Comparison of ENCODE assay signal across 9 mouse cellular contexts in the genomic region with DNA sequence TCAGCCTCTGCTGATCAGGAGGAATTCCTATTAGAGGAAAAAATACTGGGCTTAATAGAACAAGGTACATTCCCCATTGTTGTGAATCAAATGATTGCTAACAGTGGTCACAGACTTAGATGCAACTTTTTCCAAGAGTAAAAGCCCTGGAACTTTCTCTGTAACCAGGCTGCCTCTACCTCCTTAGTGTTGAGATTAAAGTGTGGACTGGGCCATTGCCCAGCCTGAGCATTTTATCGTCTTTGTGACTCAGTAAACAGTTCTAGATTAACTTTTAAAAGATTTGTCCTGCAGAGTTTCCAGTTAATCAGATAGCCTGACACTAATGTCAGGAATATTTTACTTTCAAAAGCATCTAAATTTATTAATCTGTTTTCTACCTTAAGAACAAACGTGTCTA. TPM values are rescaled to one million over a fixed set of nuclear protein-coding genes. Genes with fewer than 3 reads are reported as not detected.
DNase-seq lines count a peak whose midpoint lies in the region; ATAC-seq and TF ChIP-seq lines count a peak whose summit lies in the region.
"Had no signal": no experiment of that assay in that cellular context is flagged by ENCODE, and none has a peak within 500 bp of the region (broad histone marks: within the 10 kb centered on the region; RNA-seq: fewer than 3 reads in every experiment).

No protein-coding gene starts in this region.

- no peaks in the 10 kb centered on the region for H3K27me3 ChIP-seq in heart, embryonic 13.5 days (replicated peaks)
- H3K27me3 ChIP-seq in ES-Bruce4 (ENCODE audit: control insufficient read depth, insufficient read depth, low read length, poor library complexity, severe bottlenecking): no peaks in the 10 kb centered on the region
- H3K27me3 ChIP-seq in forebrain, postnatal 0 days (ENCODE audit: insufficient read depth, low read length): no peaks in the 10 kb centered on the region
- H3K27me3 ChIP-seq in liver, postnatal 0 days (ENCODE audit: insufficient read depth, low read length): no peaks in the 10 kb centered on the region

- no peak for ATAC-seq in heart, embryonic 13.5 days (ENCODE audit: extremely low read depth, insufficient number of reproducible peaks, low FRiP score, low TSS enrichment)
- ATAC-seq in forebrain, postnatal 0 days: no peak
- ATAC-seq in liver, postnatal 0 days: no peak

- peak overlapping the region; percentile 85 for H3K4me2 ChIP-seq in heart, embryonic 13.5 days
- peak overlapping the region; percentile 56 for H3K4me2 ChIP-seq in forebrain, postnatal 0 days (ENCODE audit: low read depth)
- H3K4me2 ChIP-seq in liver, postnatal 0 days (ENCODE audit: low read depth, low read length): peak overlapping the region; percentile 81

- WGBS in heart, embryonic 13.5 days: 17% methylated on average over 2 of the region's 2 CpGs
- 24% methylated on average over 2 of the region's 2 CpGs for WGBS in forebrain, postnatal 0 days
- 6% methylated on average over 2 of the region's 2 CpGs for WGBS in liver, postnatal 0 days (ENCODE audit: insufficient replicate concordance)

- TF ChIP-seq POLR2A in ES-Bruce4 (IDR thresholded peaks at IDR 0.05; ENCODE audit: insufficient read depth, low read length): no peak

- peak overlapping the region; percentile 78 for H3K27ac ChIP-seq in heart, embryonic 13.5 days (replicated peaks)
- H3K27ac ChIP-seq in ES-Bruce4 (ENCODE audit: insufficient read depth, low read length): peak overlapping the region; percentile 81
- no peak overlapping the region for H3K27ac ChIP-seq in forebrain, postnatal 0 days (ENCODE audit: low read depth, low read length)
- H3K27ac ChIP-seq in liver, postnatal 0 days (ENCODE audit: low read depth): peak overlapping the region; percentile 70; the same call in 1 of the 2 replicates

- no peak for DNase-seq in heart, adult 9 months (ENCODE audit: low spot score in 2 of 2)
- no peak for DNase-seq in forebrain, postnatal 0 days
- DNase-seq in liver, postnatal 0 days: no peak
- no peak for DNase-seq in adrenal gland, postnatal 36 days
- no peak for DNase-seq in layer of hippocampus, adult 8-10 months (ENCODE audit: low spot score in 2 of 2)
- no peak for DNase-seq in kidney, postnatal 36 days
- DNase-seq: thymus, postnatal 4 days had no signal

- no peaks in the 10 kb centered on the region for H3K9me3 ChIP-seq in heart, embryonic 13.5 days
- H3K9me3 ChIP-seq in ES-Bruce4 (replicated peaks; ENCODE audit: control insufficient read depth, insufficient read depth, low read length, poor library complexity, severe bottlenecking): no peaks in the 10 kb centered on the region
- H3K9me3 ChIP-seq in forebrain, postnatal 0 days (ENCODE audit: low read length): no peaks in the 10 kb centered on the region
- H3K9me3 ChIP-seq in liver, postnatal 0 days (ENCODE audit: low read length): no peaks in the 10 kb centered on the region

- no peak for TF ChIP-seq EP300 in ES-Bruce4 (IDR thresholded peaks at IDR 0.05; ENCODE audit: insufficient read depth, low read depth, low read length)
- TF ChIP-seq EP300 in liver, postnatal 0 days (IDR thresholded peaks at IDR 0.05; ENCODE audit: low read depth): no peak

- peak overlapping the region; percentile 79 for H3K4me3 ChIP-seq in heart, embryonic 13.5 days
- peak overlapping the region; percentile 97 for H3K4me3 ChIP-seq in ES-Bruce4 (ENCODE audit: low read depth, low read length)
- peak overlapping the region; percentile 77 for H3K4me3 ChIP-seq in forebrain, postnatal 0 days (ENCODE audit: low read depth, low read length)
- H3K4me3 ChIP-seq in liver, postnatal 0 days (ENCODE audit: low read depth, low read length): peak overlapping the region; percentile 89

- peak overlapping the region; percentile 95 for H3K9ac ChIP-seq in heart, embryonic 13.5 days
- peak overlapping the region; percentile 98 for H3K9ac ChIP-seq in ES-Bruce4 (ENCODE audit: low read depth, poor library complexity, severe bottlenecking)
- peak overlapping the region; percentile 84 for H3K9ac ChIP-seq in forebrain, postnatal 0 days
- H3K9ac ChIP-seq in liver, postnatal 0 days (replicated peaks): peak overlapping the region; percentile 92

- no peak for TF ChIP-seq CTCF in ES-Bruce4 (IDR thresholded peaks at IDR 0.05; ENCODE audit: low read depth, low read length)
- no peak for TF ChIP-seq CTCF in forebrain, postnatal 0 days (IDR thresholded peaks at IDR 0.05; ENCODE audit: low read depth)
- no peak for TF ChIP-seq CTCF in liver, postnatal 0 days (IDR thresholded peaks at IDR 0.05; ENCODE audit: low read depth)

- peaks cover 18% of the 10 kb centered on the region for H3K4me1 ChIP-seq in heart, embryonic 13.5 days
- H3K4me1 ChIP-seq in ES-Bruce4 (ENCODE audit: control insufficient read depth, insufficient read depth, low read length): no peaks in the 10 kb centered on the region
- H3K4me1 ChIP-seq in forebrain, postnatal 0 days (ENCODE audit: insufficient read depth): peaks cover 6% of the 10 kb centered on the region; the same call in 1 of the 2 replicates
- peaks cover 16% of the 10 kb centered on the region for H3K4me1 ChIP-seq in liver, postnatal 0 days (ENCODE audit: insufficient read depth)

- peaks cover 50% of the 10 kb centered on the region for H3K36me3 ChIP-seq in heart, embryonic 13.5 days
- H3K36me3 ChIP-seq in ES-Bruce4 (ENCODE audit: control insufficient read depth, insufficient read depth, low read length, poor library complexity, severe bottlenecking): peaks cover 41% of the 10 kb centered on the region
- H3K36me3 ChIP-seq in forebrain, postnatal 0 days (ENCODE audit: insufficient read depth): peaks cover 27% of the 10 kb centered on the region
- peaks cover 31% of the 10 kb centered on the region for H3K36me3 ChIP-seq in liver, postnatal 0 days (replicated peaks; ENCODE audit: insufficient read depth, low read length)

RNA-seq across cellular contexts. Expression of gene Clhc1, which starts 1.0 kb away (rescaled TPM):
- polyA plus RNA-seq in heart, embryonic 13.5 days (2015; fragmentation: Nextera tagmentation; extraction: Ambion mirVana): 0.09 and 0.11 TPM in 2 replicates
- 0.53 and 1.2 TPM in 2 replicates for polyA plus RNA-seq in ES-Bruce4 (2011; ENCODE audit: insufficient read depth, insufficient read length, low read depth, missing spikeins)
- not detected in 2 replicates for total RNA-seq in forebrain, postnatal 0 days (2014; rRNA removed)
- polyA plus RNA-seq in forebrain, postnatal 0 days (2015; fragmentation: Nextera tagmentation; extraction: Ambion mirVana): 0.16 TPM in 1 of 2 replicates, not detected in the other
- not detected in 2 replicates for polyA plus RNA-seq in liver, postnatal 0 days (2015; fragmentation: Nextera tagmentation; extraction: Ambion mirVana)
- total RNA-seq in adrenal gland, postnatal 36 days (2021): under 1 TPM; 0.46 to 0.50 TPM
- total RNA-seq in layer of hippocampus, adult 8-10 months (2022): under 1 TPM in 3 of 4 experiments, not detected in 1; 0.25 to 0.43 (median 0.37) TPM

RNA-seq across cellular contexts. Expression of gene Rps27a, which starts 1.1 kb away (rescaled TPM):
- polyA plus RNA-seq in heart, embryonic 13.5 days (2015; fragmentation: Nextera tagmentation; extraction: Ambion mirVana): 702 and 747 TPM in 2 replicates
- 2,911 and 3,072 TPM in 2 replicates for polyA plus RNA-seq in ES-Bruce4 (2011; ENCODE audit: insufficient read depth, insufficient read length, low read depth, missing spikeins)
- 847 and 1,128 TPM in 2 replicates for total RNA-seq in forebrain, postnatal 0 days (2014; rRNA removed)
- 599 and 871 TPM in 2 replicates for polyA plus RNA-seq in forebrain, postnatal 0 days (2015; fragmentation: Nextera tagmentation; extraction: Ambion mirVana)
- polyA plus RNA-seq in liver, postnatal 0 days (2015; fragmentation: Nextera tagmentation; extraction: Ambion mirVana): 684 and 729 TPM in 2 replicates
- total RNA-seq in adrenal gland, postnatal 36 days (2021): 100 to 1,000 TPM; 847 to 932 TPM
- total RNA-seq in layer of hippocampus, adult 8-10 months (2022): 100 to 1,000 TPM; 397 to 621 (median 507) TPM

RNA-seq across cellular contexts. Expression of gene Mtif2, which starts 20.6 kb away (rescaled TPM):
- 36.5 and 44.9 TPM in 2 replicates for polyA plus RNA-seq in heart, embryonic 13.5 days (2015; fragmentation: Nextera tagmentation; extraction: Ambion mirVana)
- polyA plus RNA-seq in ES-Bruce4 (2011; ENCODE audit: insufficient read depth, insufficient read length, low read depth, missing spikeins): 37.9 and 38.7 TPM in 2 replicates
- 32.4 and 43.9 TPM in 2 replicates for total RNA-seq in forebrain, postnatal 0 days (2014; rRNA removed)
- polyA plus RNA-seq in forebrain, postnatal 0 days (2015; fragmentation: Nextera tagmentation; extraction: Ambion mirVana): 23.0 and 35.5 TPM in 2 replicates
- polyA plus RNA-seq in liver, postnatal 0 days (2015; fragmentation: Nextera tagmentation; extraction: Ambion mirVana): 20.2 and 21.2 TPM in 2 replicates
- 10 to 100 TPM; 40.2 to 42.0 TPM for total RNA-seq in adrenal gland, postnatal 36 days (2021)
- 10 to 100 TPM; 34.3 to 43.4 (median 37.8) TPM for total RNA-seq in layer of hippocampus, adult 8-10 months (2022)

RNA-seq across cellular contexts. Expression of gene Prorsd1, which starts 31.9 kb away (rescaled TPM):
- 18.7 and 20.0 TPM in 2 replicates for polyA plus RNA-seq in heart, embryonic 13.5 days (2015; fragmentation: Nextera tagmentation; extraction: Ambion mirVana)
- 13.9 and 14.0 TPM in 2 replicates for polyA plus RNA-seq in ES-Bruce4 (2011; ENCODE audit: insufficient read depth, insufficient read length, low read depth, missing spikeins)
- total RNA-seq in forebrain, postnatal 0 days (2014; rRNA removed): 3.5 and 4.5 TPM in 2 replicates
- polyA plus RNA-seq in forebrain, postnatal 0 days (2015; fragmentation: Nextera tagmentation; extraction: Ambion mirVana): 5.9 and 6.5 TPM in 2 replicates
- 19.4 and 23.0 TPM in 2 replicates for polyA plus RNA-seq in liver, postnatal 0 days (2015; fragmentation: Nextera tagmentation; extraction: Ambion mirVana)
- 10 to 100 TPM; 22.8 to 27.4 TPM for total RNA-seq in adrenal gland, postnatal 36 days (2021)
- 1 to 10 TPM; 5.1 to 6.8 (median 5.9) TPM for total RNA-seq in layer of hippocampus, adult 8-10 months (2022)
